Mouse (Mus musculus) colon, adult 2 months (tissue): ENCODE measurements around the gene Pole2. TPM values are rescaled to one million over a fixed set of nuclear protein-coding genes. Genes with fewer than 3 reads are reported as not detected.

Experiments used
- polyA plus RNA-seq: library from polyadenylated mRNA; depleted of rRNA; stranded (reverse); fragments of >200 nt; gene quantifications from 2 replicates; pipeline ENCODE4 v1.2.3, GENCODE M21; 2012; rRNA removed

Gene Pole2
- 3.1 and 3.5 TPM in 2 replicates for polyA plus RNA-seq

DNA sequence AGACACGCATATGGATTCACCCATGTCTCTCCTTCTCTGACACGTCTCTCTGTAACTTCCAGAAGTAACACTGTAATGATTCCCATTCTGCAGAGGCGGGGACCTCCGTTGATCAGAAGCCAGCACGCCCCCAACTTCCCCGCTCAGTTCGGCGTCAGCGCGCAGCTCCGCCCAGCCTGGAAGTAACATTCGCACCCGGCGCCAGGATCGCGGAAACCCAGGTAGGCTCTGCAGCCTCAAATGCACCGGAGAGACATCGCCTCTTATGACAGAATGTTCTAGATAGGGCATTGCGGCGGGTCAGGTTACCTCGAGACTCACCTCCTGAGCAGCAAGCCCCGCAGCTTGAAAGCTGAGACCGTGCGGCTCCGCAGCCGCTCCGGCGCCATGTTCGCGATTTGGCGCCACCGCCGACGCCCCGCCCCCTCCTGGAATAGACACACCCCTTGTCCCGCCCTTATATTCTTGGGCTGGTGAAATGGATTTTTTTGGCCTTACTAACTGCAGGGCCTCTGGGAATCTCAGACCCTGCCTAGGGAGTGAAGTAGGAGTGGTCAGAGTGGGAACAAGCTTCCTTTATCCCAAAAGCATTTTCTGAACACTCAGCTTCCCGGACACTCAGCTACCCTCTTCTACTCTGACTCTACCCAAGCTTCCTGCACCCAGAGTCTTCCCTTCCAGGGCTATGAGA is at the start of gene Pole2:
Pole2 (minus strand) TSS at position 420 of the 691 bp plus-strand sequence.

GRCm38 (mm10) chr12:69240876-69241275 is 12.9 kb upstream of the Pole2 start, which contains the start of gene Klhdc1:
Klhdc1 (plus strand) TSS chr12:69241176.

DNA sequence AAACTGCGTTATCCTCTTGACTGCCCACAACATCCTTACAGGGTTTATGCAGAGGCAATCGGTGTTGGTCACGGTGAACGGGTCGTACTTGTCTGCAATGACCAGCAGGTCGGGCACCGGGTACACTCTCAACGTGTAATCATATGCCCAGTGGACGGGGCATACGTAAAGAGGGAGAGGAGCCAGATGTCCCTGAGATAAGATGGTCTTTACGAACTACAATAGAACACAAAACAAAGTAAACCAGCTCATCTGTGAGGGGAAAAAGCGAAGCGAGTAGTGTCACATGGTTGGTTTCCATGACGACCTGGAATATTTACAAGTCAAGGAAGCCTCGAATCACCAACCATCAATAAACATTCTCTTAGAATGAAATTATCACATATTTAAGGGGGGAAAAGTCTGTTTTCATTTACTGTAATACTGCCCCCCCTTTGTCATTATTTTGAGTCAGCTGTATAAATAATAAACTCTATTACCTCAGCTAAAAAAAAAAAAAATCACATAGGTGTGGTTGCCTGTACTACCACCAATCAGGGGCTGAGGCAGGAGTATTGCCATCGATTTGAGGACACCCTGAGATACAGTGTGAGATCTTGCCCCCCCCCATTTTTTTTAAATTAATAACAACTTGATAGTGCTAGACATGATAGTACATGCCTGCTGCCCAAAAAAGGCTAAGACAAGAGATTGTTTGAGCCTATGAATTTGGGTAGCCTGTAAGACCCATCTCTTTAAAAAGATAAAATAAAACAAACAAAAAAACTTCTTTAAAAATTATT is 23.8 kb downstream of the Pole2 start, which contains the start of gene Gm49384:
Gm49384 (minus strand) TSS at position 216 of the 782 bp plus-strand sequence.

GRCm38 (mm10) chr12:69198164-69198535 is 29.8 kb downstream of the Pole2 start, which contains the start of gene Dnaaf2:
Dnaaf2 (minus strand) TSS chr12:69198429.

GRCm38 (mm10) chr12:69196444-69197377 is 31.3 kb downstream of the Pole2 start, which contains the start of gene Gm49383:
Gm49383 (minus strand) TSS chr12:69197104.

DNA sequence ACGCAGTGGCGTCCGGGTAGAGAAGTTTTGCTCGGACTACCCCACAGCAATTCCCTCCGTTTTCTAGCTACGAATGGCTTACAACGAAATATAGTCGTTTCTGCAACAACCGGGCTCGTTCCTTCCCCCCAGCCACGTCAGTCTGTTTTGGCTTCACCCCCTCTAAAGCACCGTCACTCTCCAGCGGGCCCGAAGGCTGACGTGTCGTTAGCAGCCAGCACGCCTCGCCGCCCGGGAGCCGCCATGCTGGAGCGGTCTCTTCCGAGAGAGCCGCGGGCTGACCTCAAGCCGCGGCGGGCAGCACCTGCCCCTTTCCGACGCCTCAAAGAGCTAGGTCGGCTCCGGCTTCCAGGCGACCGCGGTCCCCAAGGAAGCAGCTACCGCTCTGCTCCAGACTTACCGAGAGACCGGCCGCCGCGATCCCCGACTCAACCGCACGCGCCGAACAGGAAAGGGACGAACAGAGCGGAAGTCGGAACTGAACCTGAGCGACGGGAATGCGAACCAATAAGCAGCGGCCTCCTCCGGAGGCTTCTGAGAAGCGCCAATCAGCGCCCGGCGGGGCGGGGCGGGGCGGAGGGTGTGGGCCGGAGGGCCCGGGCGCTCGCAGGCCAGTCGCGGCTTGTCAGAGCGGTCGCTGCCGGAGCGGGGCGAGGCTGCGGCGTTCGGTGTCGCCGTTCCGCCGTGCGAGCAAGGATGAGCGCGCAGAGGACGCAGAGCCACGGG is 44.2 kb downstream of the Pole2 start, which contains the start of the genes Rpl36al and Mgat2:
Rpl36al (minus strand) TSS at position 501 of the 726 bp plus-strand sequence.
Mgat2 (plus strand) TSS at position 575 of the 726 bp plus-strand sequence.

GRCm38 (mm10) chr12:69168461-69169106 is 59.4 kb downstream of the Pole2 start, which contains the start of gene Lrr1:
Lrr1 (plus strand) TSS chr12:69168814.

GRCm38 (mm10) chr12:69158765-69159577 is 69.0 kb downstream of the Pole2 start, which contains the start of gene Rps29:
Rps29 (minus strand) TSS chr12:69159186.

Other genes with a start within 250 kb of the Pole2 start
- gene Rps29, start 69.0 kb downstream of the Pole2 start, polyA plus RNA-seq, result 1,705 and 1,824 TPM in 2 replicates
- 1.8 and 2.3 TPM in 2 replicates for gene Lrr1, start 59.4 kb downstream of the Pole2 start, polyA plus RNA-seq
- gene Rpl36al, start 44.1 kb downstream of the Pole2 start, polyA plus RNA-seq, result 109 and 123 TPM in 2 replicates
- 21.6 and 21.8 TPM in 2 replicates for gene Mgat2, start 44.0 kb downstream of the Pole2 start, polyA plus RNA-seq
- 1.8 and 2.5 TPM in 2 replicates for gene Gm49383, start 31.1 kb downstream of the Pole2 start, polyA plus RNA-seq
- gene Dnaaf2, start 29.8 kb downstream of the Pole2 start, polyA plus RNA-seq, result 2.0 and 2.2 TPM in 2 replicates
- not detected in 2 replicates for gene Gm49384, start 23.9 kb downstream of the Pole2 start, polyA plus RNA-seq
- 0.35 and 1.5 TPM in 2 replicates for gene Klhdc1, start 13.0 kb upstream of the Pole2 start, polyA plus RNA-seq
- 40.0 and 58.6 TPM in 2 replicates for gene Klhdc2, start 68.5 kb upstream of the Pole2 start, polyA plus RNA-seq
- 2.2 and 2.3 TPM in 2 replicates for gene Nemf, start 129.0 kb upstream of the Pole2 start, polyA plus RNA-seq
- gene Arf6, start 144.0 kb upstream of the Pole2 start, polyA plus RNA-seq, result 430 and 482 TPM in 2 replicates
- 6.8 and 9.5 TPM in 2 replicates for gene Gm9887, start 144.3 kb upstream of the Pole2 start, polyA plus RNA-seq